Mouse (Mus musculus) heart, postnatal 10 days (tissue): ENCODE data around the gene Oaf. TPM values are rescaled to one million over a fixed set of nuclear protein-coding genes. Genes with fewer than 3 reads are reported as not detected.

Source experiments
- DNase-seq, 2 experiments: peaks; one replicate each; pipeline ENCODE4 v3.0.0; 2021
- intact Hi-C: fragments of 180-260 bp; cut with DNase I; formaldehyde crosslinking; loops from one replicate; pipeline ENCODE4 v1.15.1; 2025
- total RNA-seq, 2 experiments: library from RNA; stranded (reverse); gene quantifications; 2 replicates each; pipeline ENCODE4 v1.2.3; 2021

The Oaf gene
- total RNA-seq: 10 to 100 TPM; 24.3 to 28.6 TPM

- DNase-seq: peak; percentile 91 to 92
- intact Hi-C loops: loop anchor here (2.0 kb wide), 1 partner anchor 25 kb away; no protein-coding TSS in a partner anchor
Measured at GRCm38 (mm10) chr9:43239712-43240593, at the start of gene Oaf. TSS of gene Oaf (minus strand) at chr9:43239911.

DNA sequence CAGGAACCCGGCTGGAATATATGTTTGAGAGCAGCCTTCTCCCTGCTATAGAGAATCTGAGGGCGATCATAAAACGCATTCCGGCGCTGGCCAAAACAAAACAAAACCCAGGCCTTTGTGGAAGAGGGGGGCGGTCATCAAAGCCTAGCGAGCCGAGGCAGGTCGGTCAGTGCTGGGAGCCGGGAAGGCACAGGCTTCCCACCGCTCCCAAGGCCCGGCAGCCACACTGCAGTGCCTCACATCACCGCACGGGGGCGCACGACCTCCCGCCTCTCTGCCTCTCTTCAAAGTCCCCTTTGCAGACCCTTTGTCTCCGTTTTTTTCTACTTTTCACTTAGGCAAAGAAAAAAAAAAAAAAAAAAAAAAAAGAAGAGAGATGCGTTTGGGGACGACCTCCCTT, 47.2 kb upstream of the Oaf start:
- peak; percentile 68 to 82 for DNase-seq
- intact Hi-C loops: no loop called here

GRCm38 (mm10) chr9:43285281-43285680, 45.6 kb upstream of the Oaf start:
- no peak for DNase-seq
- intact Hi-C loops: no loop called here

DNA sequence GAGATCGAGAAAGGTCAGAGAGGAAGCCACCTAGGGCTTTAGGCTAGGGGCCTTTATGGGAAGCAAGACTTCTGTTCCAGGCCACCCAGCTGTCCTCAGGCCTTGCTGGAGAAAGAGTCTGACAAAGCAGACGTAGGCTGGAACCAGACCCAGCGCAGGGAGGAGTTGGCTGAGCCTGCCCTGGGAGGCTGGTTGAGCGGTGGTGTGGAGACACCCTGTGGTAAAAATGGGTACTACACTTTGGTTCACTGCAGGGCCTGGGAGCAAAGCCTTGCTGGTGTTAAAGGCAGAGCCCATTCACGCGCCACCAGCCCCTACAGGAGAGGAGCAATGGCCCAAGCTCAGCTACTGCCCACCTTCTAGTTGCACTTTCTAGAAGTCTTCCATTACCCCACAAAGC, 44.6 kb upstream of the Oaf start:
- DNase-seq: peak; percentile 89 to 93
- intact Hi-C loops: loop anchor here (1.0 to 5.0 kb wide), 3 partner anchors 63 to 282 kb away; no protein-coding TSS in a partner anchor

DNA sequence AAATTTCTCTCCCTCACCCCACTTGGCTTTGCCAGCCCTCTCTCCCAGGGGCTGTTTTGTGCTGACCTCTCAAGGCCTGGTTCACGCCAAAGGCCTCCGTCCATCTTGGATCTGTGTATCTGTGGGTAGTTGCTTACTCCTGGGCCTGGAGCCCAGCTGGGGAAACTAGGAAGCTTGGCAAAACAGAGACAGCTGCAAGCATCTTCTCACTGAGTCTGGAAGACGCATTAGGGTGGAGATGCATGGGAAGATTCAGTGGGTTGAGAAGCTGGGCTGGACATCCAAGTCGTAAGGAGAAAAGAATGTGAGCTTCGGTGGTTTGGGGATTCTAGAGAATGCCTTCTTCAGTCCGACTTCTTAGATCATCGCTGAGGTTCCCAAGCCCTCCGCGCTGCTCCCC, 34.0 kb upstream of the Oaf start:
- intact Hi-C loops: no loop called here
- DNase-seq: peak; percentile 44 to 54

GRCm38 (mm10) chr9:43271761-43272518, 32.2 kb upstream of the Oaf start:
- intact Hi-C loops: no loop called here
- no peak for DNase-seq

GRCm38 (mm10) chr9:43270723-43271252, 31.1 kb upstream of the Oaf start:
- DNase-seq: no peak
- intact Hi-C loops: no loop called here

GRCm38 (mm10) chr9:43269166-43269565, 29.5 kb upstream of the Oaf start:
- intact Hi-C loops: loop anchor here (5.0 kb wide), 1 partner anchor 47 kb away; no protein-coding TSS in a partner anchor
- DNase-seq: no peak

- no peak for DNase-seq
- intact Hi-C loops: loop anchor here (5.0 kb wide), 1 partner anchor 45 kb away; no protein-coding TSS in a partner anchor
Measured at GRCm38 (mm10) chr9:43267357-43267756, 27.6 kb upstream of the Oaf start.

DNA sequence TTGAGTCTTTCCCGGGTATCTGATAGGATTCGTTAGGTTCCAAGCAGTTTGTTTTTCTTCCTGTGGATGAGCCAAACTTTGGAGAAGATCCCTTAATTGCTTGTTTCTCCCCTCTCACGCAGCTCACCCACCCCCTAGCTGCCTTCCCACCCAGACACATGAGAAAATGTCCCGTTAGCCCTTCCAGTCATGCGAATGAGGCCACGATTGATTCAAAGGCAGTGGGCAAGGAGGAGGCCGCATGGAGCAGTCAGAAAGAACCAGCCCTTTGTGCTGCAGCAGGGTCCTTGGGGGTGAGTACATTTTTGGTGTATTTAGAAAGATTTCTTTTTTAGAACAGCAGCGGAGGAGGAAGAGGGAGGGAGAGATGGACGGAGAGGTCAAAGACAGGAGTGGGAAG, 25.5 kb upstream of the Oaf start:
- no peak for DNase-seq
- intact Hi-C loops: loop anchor here (2.0 to 5.0 kb wide), 2 partner anchors 26 to 43 kb away; partner anchors contain the start of gene Oaf

DNA sequence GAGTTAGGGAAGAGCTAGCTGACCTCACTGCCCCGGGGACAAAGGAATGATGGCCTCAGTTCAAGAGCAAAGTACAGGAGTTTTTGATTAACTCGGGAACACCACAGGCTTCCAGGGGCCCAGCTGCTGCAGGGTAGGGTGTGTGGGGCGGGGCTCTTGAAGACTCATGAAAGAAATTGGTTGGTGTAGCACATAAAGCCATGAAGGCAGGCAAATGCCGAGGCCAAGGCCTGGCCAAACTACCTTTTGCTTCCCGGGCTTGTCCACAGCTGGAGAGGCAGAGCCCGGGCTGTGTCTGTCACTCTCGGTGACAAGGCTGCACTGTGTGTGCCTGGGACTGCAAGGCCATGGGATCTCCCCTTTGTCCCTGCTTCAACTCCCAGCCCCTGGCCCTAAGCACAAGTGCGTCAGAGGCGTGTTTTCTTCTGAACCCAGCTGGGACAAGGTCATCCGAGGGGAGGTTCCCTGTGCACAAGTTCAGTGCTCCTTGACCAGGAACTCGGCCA, 24.3 kb upstream of the Oaf start:
- intact Hi-C loops: loop anchor here (2.0 kb wide), 1 partner anchor 25 kb away; the partner anchor contains the start of gene Oaf
- peak; percentile 79 for DNase-seq

DNA sequence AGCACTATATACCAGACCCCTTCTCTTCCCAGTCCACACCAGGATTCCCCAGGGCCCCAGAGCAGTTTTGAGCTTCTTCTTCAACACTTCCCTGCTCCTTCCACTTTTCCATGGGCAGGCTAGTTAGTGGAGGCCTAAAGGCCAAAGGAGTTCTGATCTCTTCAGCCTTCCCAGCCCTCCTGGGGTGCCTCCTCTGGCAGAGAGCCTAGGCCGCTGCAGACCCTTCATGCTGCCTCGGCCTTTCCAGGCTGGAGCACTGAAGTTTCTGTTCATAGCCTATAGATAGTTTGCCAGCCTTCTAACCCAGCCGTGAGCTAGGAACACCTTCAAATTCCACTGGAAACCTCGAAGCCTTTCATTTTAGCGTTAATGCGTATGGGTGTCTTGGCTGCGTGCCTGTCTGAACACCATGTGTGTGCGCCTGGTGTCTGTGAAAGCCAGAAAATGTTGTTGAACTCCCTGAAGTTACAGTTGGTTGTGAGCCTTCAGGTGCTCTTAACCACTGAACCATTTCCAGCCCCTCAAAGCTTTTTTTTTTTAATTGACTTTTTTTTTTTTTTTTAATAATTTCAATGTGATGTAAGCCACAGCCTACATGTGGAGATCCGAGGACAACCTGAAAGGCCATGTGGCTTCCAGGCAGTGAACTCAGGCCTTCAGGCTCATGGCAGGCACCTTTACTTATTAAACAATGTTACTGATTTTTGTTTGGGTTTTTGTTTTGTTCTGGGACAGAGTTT, 23.3 kb upstream of the Oaf start:
- intact Hi-C loops: no loop called here
- no peak for DNase-seq

- no peak for DNase-seq
- intact Hi-C loops: no loop called here
Measured at GRCm38 (mm10) chr9:43262390-43262789, 22.7 kb upstream of the Oaf start.

DNA sequence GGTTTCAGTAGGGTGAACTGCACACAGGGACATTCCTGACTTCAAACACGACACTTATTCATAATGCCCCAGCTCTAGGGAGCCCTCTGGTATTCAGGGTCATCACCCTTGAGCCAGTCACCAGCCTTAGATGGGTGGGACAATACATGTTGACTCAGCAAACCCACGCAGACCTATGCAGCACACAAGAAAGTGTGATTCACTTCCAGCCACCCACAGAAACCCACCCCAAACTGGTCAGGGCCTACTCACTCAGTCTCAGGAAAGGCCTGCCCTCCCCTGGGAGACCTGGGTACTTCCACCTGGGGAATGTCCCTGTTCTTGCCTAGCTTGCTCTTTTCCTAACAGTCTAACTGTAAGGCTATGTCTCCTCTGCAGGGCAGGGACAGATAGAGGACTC, 22.2 kb upstream of the Oaf start:
- intact Hi-C loops: no loop called here
- DNase-seq: no peak

GRCm38 (mm10) chr9:43261124-43261907, 21.6 kb upstream of the Oaf start:
- no peak for DNase-seq
- intact Hi-C loops: no loop called here

DNA sequence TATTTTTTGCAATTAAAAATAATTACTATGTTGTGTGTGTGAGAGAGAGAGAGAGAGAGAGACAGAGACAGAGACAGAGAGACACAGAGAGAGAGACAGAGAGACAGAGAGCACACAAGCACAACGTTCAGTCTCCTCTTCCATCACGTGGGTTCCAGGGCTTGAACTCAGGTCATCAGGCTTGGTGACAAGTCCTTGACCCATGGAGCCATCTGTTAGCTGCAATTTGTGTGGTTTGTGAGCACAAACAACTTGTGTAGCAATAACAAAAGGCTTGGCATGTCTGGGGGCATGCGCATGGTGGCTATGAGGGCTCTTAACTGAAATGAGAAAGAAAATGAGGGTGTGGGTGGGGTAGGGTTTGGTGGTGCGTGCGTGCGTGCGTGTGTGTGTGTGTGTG, 20.9 kb upstream of the Oaf start:
- intact Hi-C loops: no loop called here
- DNase-seq: no peak

GRCm38 (mm10) chr9:43253271-43253681, 13.6 kb upstream of the Oaf start:
- intact Hi-C loops: no loop called here

DNA sequence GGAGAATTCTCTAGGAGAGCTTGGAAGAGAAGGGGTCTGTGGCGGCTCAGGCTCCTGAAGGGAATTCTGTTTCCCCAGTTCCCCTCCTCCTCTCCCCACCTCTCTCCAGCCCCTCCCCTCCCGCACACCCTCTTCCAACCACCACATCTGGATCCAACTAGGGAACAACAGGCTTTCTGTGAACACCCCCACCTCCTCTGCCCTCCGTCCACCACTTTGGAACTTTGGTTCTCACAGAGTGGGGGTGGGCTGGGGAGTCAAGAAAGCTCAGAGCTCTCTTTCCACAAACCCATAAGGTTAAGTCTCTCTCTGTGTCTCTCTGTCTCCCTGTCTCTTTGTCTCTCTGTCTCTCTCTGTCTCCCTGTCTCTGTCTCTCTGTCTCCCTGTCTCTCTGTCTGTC, 13.1 kb upstream of the Oaf start:
- intact Hi-C loops: no loop called here
- DNase-seq: peak in 1 of 2 experiments; percentile 39

More at GRCm38 (mm10) chr9:43253271-43253681, 13.6 kb upstream of the Oaf start:
- peak; percentile 77 to 83 for DNase-seq

DNA sequence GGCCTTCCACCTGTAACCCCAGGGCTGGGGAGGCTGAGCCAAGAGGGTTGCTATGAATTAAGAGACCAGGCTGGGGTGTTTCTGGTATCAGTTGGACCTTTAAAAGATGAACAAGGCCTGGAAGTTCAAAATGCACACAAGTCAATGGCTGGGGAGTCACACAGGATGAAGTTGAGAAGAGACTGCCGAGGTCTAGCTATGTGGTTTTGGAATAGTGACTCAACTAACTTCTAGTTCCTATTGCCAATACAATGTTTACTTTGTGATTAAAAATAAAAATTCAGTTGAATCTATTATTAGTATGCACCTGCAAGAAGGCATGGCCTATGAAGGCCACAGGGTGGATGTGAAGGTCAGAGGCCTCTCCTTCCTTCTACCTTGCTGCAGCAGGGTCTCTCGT, 12.1 kb upstream of the Oaf start:
- DNase-seq: no peak
- intact Hi-C loops: no loop called here
